Mouse (Mus musculus) kidney, postnatal 36 days (tissue): ENCODE data around the gene Ctrb1.

Experiments
- DNase-seq, 2 experiments: peaks; one replicate each; pipeline ENCODE4 v3.0.0; 2021 to 2022; ENCODE audit warnings: mixed read lengths in 2 of 2

Gene Ctrb1

DNA sequence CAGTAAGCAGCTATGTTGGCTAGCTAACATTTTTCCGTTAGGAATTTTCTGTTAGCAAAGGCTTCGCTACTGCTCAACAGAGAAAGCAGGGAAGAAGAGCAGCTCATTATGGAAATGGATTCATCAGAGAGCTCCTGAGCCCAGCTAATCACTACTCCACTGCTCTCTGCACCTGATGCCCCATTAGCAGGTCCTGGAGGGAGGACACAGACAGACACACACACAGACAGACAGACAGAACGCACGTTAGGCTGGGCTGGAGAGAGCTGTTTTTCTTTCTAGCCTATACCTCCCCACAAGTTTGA, 26.6 kb upstream of the Ctrb1 start:
- peak in 1 of 2 experiments; percentile 0 for DNase-seq

GRCm38 (mm10) chr8:111716603-111717487, 26.0 kb upstream of the Ctrb1 start:
- peak in 1 of 2 experiments; percentile 43 for DNase-seq

DNA sequence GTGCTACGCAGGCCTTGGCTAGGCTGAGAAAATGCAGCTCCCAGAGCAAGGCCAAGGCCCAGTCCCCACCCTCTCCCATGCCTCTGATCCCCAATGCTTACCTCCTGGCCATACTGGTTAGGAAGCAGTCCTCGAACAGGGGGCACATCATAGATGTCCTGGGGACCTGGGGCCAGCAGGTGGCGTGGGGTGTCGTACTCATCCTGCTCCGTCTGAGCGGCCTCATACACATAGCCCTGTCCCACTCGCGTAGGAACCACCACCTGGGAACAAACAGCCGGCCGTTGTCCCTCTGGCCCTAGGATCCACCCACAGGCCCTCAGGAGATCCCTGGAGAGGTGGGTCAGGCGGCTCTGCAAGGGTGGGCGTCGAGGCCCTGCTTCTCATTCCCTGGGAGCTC, 24.7 kb upstream of the Ctrb1 start:
- no peak for DNase-seq

DNA sequence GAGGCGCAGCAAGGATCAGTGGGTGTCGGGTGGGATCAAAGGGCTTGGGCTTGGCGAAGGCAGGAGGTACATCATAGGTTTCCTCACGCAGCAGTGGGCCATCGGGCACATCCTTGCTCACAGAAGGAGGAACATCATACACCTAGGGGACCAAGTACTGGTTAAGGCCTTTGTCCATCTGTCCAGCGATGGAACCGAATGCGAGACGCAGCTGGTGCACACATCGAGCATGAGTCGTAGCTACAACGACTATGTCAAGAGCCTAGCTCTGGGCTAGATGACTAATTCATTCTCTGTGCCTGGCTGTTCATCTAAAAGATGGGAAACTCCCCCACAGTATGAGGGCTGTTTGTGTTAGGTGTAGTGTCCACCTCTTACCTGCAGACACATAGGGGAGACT, 23.5 kb upstream of the Ctrb1 start:
- DNase-seq: no peak

DNA sequence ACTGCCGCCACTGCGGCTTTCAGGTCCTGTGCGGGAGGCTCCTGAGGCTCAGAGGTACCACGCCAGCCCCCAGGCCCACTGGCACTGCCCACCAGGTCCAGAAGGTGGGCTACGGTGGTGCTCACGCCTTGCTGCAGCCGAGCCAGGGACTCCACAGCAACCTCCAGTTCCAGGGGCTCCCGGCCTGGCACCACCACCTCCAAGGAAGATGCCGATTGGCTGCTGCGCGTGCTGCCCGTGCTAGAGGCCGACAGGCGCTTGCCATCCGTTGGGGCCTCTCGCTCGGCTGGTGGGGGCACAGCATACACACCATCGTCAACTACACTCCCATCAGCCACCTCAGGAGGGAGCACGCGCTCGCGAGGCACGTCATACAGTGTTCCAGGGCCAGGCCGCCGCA, 23.0 kb upstream of the Ctrb1 start:
- no peak for DNase-seq

- no peak for DNase-seq
These were observed 22.5 kb upstream of the Ctrb1 start for GRCm38 (mm10) chr8:111713291-111713690.

- peak; percentile 80 to 87 for DNase-seq
These were observed 21.8 kb upstream of the Ctrb1 start for GRCm38 (mm10) chr8:111712588-111712987.

- DNase-seq: no peak
These were observed 21.3 kb upstream of the Ctrb1 start for GRCm38 (mm10) chr8:111712135-111712534.

DNA sequence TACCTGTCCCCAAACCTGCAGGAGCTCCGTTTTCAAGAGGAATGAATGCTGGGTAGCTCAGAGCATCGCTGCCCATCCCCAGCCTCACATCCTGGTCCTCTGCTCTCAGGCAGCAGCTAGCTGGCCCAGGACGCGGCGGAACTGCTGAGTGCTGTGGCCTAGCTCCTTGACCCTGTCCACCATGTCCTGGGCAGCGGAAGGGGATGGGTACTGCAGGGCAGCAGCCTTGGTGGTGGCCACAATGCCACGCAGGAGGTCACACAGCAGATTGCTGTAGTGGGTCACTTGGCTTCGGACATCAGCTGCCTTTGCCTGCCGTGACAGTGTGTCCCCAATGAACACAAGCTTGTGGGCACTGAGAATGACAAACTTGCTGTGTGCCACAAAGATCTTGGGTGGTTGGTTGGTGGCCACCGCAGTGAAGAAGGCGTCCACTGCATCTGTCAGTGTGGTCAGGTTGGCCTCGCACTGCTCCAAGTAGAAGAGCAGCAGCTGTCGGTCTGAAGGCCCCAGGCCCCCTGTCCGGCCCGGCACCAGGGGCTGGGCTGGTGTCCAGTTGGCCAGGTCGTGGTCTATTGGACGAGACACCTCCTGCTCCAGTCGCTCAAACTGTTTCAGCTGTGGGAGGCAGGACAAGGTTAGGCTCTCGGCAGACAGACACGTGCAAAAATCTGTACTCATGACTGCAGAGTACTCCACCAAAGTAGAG, 20.1 kb upstream of the Ctrb1 start:
- DNase-seq: no peak

- DNase-seq: peak; percentile 77 to 91
These were observed 18.4 kb upstream of the Ctrb1 start for GRCm38 (mm10) chr8:111709223-111709622.

- peak; percentile 79 to 93 for DNase-seq
These were observed 17.5 kb upstream of the Ctrb1 start for GRCm38 (mm10) chr8:111708265-111708664.

DNA sequence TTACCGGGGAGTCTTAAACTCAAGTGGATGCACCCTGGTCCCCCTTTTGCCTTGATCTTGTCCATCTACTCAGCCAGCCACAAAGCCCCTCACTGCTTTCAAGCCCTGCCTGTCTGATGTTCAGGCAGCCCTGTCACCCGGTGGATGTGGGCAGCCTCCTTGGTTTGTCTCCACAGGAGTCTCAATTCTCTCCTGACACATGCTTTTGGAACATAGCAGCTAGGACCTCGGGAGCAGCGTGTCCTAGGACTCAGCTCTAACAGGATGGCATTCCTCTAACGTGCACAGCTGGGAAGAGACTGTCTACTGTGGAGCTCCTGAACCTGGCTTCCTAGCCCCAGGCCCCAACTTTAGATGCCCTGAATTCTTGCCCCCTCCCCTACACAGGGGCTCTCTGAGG, 14.9 kb upstream of the Ctrb1 start:
- DNase-seq: no peak

DNA sequence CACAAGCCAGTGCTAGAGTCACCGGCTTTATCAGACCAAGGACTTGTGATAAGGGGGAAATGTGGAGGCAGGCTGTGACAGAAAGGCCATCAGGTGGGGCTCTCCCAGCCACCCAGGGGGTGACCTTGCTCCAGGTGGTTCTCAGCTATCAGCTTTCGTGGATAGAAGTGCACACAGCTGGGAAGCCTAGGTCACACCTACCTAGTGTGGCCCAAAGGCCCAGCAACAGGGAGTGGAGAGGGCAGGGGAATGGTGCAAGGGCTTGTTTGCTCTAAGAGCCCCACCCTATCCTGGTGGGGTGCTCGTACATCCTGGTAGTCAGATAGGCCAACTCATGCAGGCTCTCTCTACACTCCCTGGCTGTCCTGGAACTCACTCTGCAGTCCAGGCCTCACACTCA, 14.4 kb upstream of the Ctrb1 start:
- no peak for DNase-seq

DNA sequence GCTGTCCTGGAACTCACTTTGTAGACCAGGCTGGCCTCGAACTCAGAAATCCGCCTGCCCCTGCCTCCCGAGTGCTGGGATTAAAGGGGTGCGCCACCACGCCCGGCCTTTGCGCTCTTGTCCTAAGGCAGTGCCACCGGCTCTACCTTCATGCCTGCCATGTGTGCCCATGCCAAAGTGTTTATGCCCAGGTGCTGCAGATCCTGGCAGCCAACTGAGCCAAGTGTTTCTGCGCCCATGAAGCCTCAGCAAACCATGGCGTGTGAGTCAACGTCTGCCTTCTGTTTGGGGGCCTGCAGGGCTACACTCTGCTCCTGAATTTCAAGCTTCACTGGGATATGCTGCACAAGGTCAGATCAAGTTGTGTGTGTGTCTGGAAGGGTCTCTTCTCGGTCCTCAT, 13.8 kb upstream of the Ctrb1 start:
- no peak for DNase-seq

DNA sequence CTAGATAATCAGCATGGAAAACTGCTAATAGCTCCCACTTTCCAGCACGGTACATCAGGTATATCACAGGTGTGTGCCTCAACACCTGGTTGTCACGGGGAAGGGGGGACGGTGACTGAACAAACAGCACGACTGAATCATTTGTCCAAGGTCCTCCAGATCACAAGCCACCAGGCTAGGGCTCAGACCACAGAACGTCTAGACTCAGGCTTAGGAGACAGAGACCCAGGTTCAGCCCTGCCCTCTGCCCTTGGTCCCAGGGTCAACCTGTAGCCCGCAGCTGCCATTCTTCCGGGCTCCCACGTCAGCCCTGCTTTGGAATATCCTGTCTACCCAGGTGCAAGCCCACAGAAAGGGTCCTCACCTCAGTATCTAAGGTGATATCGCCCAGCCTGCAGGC, 10.6 kb upstream of the Ctrb1 start:
- DNase-seq: no peak

DNA sequence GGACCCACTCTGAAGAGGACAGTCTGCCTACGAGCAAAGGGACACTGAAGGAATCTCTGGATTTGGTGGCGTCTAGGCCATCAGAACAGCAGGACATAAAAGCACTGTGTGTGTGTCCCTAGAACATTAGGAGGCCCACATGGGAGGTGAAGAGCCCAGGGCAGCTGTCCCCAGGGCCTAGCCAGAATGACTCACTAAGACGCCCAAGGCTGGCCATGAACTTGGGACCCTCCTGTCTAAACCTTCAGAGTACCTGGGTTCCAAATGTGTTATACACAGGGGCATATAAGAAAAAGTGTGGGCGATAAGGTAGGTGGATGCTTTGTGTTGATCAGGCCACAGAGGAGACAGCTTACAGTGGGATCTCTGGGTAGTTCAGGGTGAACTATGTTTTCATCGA, 9.9 kb upstream of the Ctrb1 start:
- DNase-seq: no peak

- no peak for DNase-seq
These were observed 9.4 kb upstream of the Ctrb1 start for GRCm38 (mm10) chr8:111700201-111700600.

- DNase-seq: no peak
These were observed 8.2 kb upstream of the Ctrb1 start for GRCm38 (mm10) chr8:111699035-111699434.

- DNase-seq: no peak
These were observed 6.8 kb upstream of the Ctrb1 start for GRCm38 (mm10) chr8:111697655-111698054.

DNA sequence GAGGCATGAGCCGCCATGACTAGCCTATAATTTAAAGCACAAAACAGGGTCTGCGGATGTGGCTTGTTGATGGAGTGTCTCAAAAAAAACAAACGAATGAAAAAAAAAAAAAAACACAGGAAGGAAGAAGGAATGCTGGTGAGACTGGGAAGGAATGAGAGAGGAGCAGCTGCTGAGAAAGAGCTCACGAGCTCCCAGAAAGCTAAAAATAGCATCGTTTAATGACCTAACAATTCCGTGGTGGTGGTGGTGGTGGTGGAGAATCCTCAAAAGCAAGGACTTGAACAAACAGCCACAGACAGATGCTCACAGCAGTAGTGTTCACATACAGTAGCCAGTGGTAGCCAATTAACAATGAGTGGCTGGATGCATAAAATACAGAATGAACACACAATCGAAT, 4.6 kb upstream of the Ctrb1 start:
- DNase-seq: no peak

DNA sequence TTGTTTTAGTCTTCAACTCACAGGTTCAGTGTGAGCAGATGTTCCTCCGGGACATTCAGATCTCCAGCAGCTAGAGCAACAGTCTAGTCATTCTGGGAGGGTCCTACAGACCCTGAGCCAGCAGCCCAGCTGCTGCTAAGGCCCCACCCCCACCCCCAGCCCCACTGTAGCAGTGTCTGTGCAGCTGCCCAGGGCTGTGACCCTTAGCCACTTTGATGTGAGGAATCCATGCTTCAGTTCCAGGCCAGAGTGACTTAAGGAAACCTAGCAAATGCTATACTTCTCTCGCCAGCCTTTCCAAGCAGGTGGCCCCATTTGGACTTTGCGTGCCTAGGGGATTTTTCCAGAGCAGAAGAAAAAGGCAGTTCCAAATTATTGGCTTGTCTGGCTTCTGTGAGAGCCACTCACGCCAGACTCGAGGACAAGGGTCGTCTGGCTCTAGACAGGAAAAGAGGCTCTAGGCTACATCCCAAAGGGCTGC, 2.5 kb upstream of the Ctrb1 start:
- DNase-seq: peak; percentile 47 to 57

DNA sequence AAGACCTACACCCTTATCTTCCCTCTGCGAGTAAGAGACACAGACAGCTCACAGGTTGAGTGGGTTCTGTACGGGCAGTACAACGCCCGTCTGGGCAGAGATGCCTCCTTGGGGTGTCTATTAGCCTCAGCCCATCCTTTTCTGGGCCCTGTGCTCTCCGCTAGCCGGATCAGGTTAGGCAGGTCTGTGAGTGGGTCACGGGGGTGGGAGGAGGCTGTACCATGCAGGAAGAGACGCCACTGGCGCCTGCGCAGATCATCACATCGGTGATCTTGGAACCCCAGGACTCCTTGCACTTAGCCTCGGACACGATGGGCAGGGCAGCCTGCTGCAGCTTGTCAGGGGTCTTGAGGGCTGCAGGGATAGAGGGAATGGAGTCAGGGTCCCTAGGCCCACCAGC, 3.9 kb downstream of the Ctrb1 start:
- DNase-seq: no peak

- peak in 1 of 2 experiments; percentile 33 for DNase-seq
These were observed 8.3 kb downstream of the Ctrb1 start for GRCm38 (mm10) chr8:111682521-111682920.

GRCm38 (mm10) chr8:111681153-111681552, 9.7 kb downstream of the Ctrb1 start:
- DNase-seq: no peak
